Mouse (Mus musculus) brain, embryonic 14.5 days (tissue): ENCODE measurements around the gene Avpr1a.

Experiments
- CTCF ChIP-seq: fragments of 200-500 bp; IDR thresholded peaks from 2 replicates; pipeline ENCODE4 v1.5.1; 2012; ENCODE audit warnings: inconsistent platforms, mild to moderate bottlenecking, moderate library complexity, borderline replicate concordance; ENCODE audit not compliant: insufficient read depth, insufficient read length; ENCODE audit errors: extremely low read depth
- POLR2A ChIP-seq: fragments of 200-500 bp; IDR thresholded peaks from 2 replicates; pipeline ENCODE4 v1.6.1; 2012; ENCODE audit warnings: mild to moderate bottlenecking, inconsistent platforms, borderline replicate concordance; ENCODE audit not compliant: poor library complexity, insufficient read depth, insufficient read length, severe bottlenecking; ENCODE audit errors: extremely low read depth

- TF ChIP-seq CTCF: no peak
- no peak for TF ChIP-seq POLR2A
Observed at GRCm38 (mm10) chr10:122410791-122411190, 37.5 kb upstream of the Avpr1a start.
